Mouse (Mus musculus) testis, adult 2 months (tissue): ENCODE results near the gene Sirt6.

Source experiments
- CTCF ChIP-seq: fragments of 200-500 bp; IDR thresholded peaks from 2 replicates; pipeline ENCODE4 v1.5.1; 2012; ENCODE audit warnings: low read depth, mild to moderate bottlenecking, inconsistent platforms, low read length, moderate library complexity; ENCODE audit not compliant: control insufficient read depth, insufficient read depth, insufficient replicate concordance
- POLR2A ChIP-seq: fragments of 200-500 bp; IDR thresholded peaks from 2 replicates; pipeline ENCODE4 v1.6.1; 2012; ENCODE audit warnings: low read depth, mild to moderate bottlenecking, inconsistent platforms, low read length, moderate library complexity; ENCODE audit not compliant: control insufficient read depth

GRCm38 (mm10) chr10:81598871-81599270 is 28.7 kb downstream of the Sirt6 start:
- TF ChIP-seq POLR2A: no peak
- no peak for TF ChIP-seq CTCF
